Mouse (Mus musculus): ENCODE measurements around the gene Hist1h4h.

Gene Hist1h4h

DNA sequence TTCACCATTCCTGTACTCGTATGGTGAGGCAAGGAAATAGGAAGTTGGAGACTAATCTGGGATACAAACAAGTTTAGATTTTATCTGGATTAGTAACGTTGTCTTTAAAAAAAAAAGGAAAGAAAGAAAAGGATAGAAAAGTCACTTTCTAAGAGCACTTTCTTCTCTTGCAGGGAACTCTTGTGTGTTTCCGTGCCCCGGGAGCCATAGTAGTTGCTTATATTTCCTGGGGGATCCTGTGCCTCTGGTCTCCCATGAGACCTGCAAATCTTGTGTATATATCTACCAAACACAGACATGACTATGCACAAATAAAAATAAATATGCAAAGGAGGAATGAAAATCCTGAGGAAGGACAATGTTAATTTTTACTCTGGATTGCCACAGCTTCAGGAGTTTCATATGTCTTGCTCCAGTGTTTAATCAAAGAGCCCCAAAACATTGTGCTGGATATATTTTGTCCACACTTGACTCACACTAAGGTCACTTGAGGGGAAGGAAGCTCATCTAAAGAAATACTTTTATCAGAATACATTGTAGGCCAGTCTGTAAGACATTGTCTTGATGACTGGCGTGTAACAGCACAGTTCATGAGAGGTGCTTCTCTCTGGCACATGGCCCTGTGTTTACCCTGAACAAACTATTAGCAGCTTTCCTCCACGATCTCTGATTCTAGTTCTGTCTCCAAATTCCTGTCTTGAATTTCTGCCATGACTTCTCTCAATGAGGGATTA is 46.2 kb downstream of the Hist1h4h start:
- DNase-seq = no peak

DNA sequence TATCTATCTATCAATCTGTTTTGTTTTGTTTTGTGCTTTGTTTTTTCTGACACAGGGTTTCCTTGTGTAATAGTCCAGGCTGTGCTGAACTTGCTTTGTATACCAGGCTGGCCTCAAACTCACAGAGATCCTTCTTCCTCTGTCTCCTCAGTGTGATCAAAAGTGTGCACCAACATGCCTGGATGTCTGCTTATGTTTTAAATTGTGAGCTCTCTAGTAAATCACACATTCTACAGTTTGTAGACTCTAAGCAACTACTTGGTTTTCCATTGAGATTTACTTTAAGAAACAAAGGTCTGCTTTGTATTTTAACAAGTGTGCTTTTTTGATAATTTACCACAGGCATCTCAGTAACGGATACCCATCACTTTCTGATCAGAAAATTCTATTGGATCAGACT is 47.0 kb downstream of the Hist1h4h start:
- no peak for DNase-seq
